Comparison of ENCODE assay signal across 8 mouse cellular contexts in genomic region chr4:40853565-40854386, GRCm38 (mm10). TPM values are rescaled to one million over a fixed set of nuclear protein-coding genes. Genes with fewer than 3 reads are reported as not detected.
DNase-seq lines count a peak whose midpoint lies in the region; ATAC-seq lines count a peak whose summit lies in the region.

TSS of gene B4galt1 (minus strand) at chr4:40854005.

- intact Hi-C loops in left cerebral cortex, postnatal 14 days (cut with DNase I): no loop called here

- peak within 1 kb of the TSS; percentile 91 for H3K27ac ChIP-seq in intestine, embryonic 14.5 days (ENCODE audit: low read depth)

- peak within 1 kb of the TSS; percentile 86 for H3K4me2 ChIP-seq in intestine, embryonic 14.5 days (ENCODE audit: low read length)

- no peaks in the 10 kb centered on the region for H3K27me3 ChIP-seq in intestine, embryonic 14.5 days (replicated peaks; ENCODE audit: control insufficient read depth, insufficient read depth, low read length)

- under 1% methylated on average over 80 of the region's 83 CpGs for WGBS in intestine, embryonic 14.5 days

- peak within 1 kb of the TSS; percentile 86 for H3K9ac ChIP-seq in intestine, embryonic 14.5 days (ENCODE audit: low read length)

- peak; percentile 97 for ATAC-seq in intestine, embryonic 14.5 days (replicated peaks; ENCODE audit: low FRiP score, low TSS enrichment, low read depth)

- H3K4me3 ChIP-seq in intestine, embryonic 14.5 days (ENCODE audit: low read depth, low read length): peak within 1 kb of the TSS; percentile 72

- no peaks in the 10 kb centered on the region for H3K36me3 ChIP-seq in intestine, embryonic 14.5 days (ENCODE audit: control insufficient read depth, insufficient read depth, low read length)

- peak; percentile 99 to 100 for DNase-seq in adrenal gland, adult (ENCODE audit: inconsistent age in 2 of 2, low spot score in 1 of 2)
- DNase-seq in embryo, embryonic 10.5 days (ENCODE audit: low spot score): peak; percentile 100
- DNase-seq in gastrocnemius, postnatal 25 days: peak; percentile 99
- DNase-seq in intestine, embryonic 14.5 days (ENCODE audit: low spot score): peak; percentile 99
- DNase-seq in left cerebral cortex, postnatal 14 days (ENCODE audit: low spot score in 2 of 2): peak; percentile 93 to 94
- DNase-seq in mesoderm, embryonic 11.5 days (ENCODE audit: low read depth, low spot score): peak; percentile 99
- peak; percentile 87 to 88 for DNase-seq in right cerebral cortex, postnatal 36 days (ENCODE audit: low spot score in 2 of 2)
- DNase-seq in yolk sac, embryonic 10.5 days (ENCODE audit: low spot score): peak; percentile 100

- H3K9me3 ChIP-seq in intestine, embryonic 14.5 days (ENCODE audit: control insufficient read depth, low read length): no peaks in the 10 kb centered on the region

- peaks cover 29% of the 10 kb centered on the region for H3K4me1 ChIP-seq in intestine, embryonic 14.5 days (replicated peaks; ENCODE audit: control insufficient read depth, insufficient read depth, low read length)

RNA-seq across cellular contexts. Expression of gene B4galt1, which starts in this region (rescaled TPM):
- total RNA-seq in gastrocnemius, postnatal 25 days (2021): 10 to 100 TPM; 28.2 to 30.5 TPM
- polyA plus RNA-seq in intestine, embryonic 14.5 days (2014; fragmentation: Nextera tagmentation; extraction: Ambion mirVana): 36.7 and 37.9 TPM in 2 replicates
- 1 to 10 TPM; 6.5 to 9.0 TPM for total RNA-seq in left cerebral cortex, postnatal 14 days (2021)

Comparison
In these comparisons a context has a peak if more than half of its experiments do, and no peak if none do; other contexts are left out.
1. Peak in every context shown above with its lines: DNase-seq, ATAC-seq, H3K4me3 ChIP-seq and H3K27ac ChIP-seq.